Mouse (Mus musculus): ENCODE results near the gene Nudt16. TPM values are rescaled to one million over a fixed set of nuclear protein-coding genes. Genes with fewer than 3 reads are reported as not detected.

Gene Nudt16
- 3.7 and 4.1 TPM in 2 replicates for polyA plus RNA-seq (2012; rRNA removed)

DNA sequence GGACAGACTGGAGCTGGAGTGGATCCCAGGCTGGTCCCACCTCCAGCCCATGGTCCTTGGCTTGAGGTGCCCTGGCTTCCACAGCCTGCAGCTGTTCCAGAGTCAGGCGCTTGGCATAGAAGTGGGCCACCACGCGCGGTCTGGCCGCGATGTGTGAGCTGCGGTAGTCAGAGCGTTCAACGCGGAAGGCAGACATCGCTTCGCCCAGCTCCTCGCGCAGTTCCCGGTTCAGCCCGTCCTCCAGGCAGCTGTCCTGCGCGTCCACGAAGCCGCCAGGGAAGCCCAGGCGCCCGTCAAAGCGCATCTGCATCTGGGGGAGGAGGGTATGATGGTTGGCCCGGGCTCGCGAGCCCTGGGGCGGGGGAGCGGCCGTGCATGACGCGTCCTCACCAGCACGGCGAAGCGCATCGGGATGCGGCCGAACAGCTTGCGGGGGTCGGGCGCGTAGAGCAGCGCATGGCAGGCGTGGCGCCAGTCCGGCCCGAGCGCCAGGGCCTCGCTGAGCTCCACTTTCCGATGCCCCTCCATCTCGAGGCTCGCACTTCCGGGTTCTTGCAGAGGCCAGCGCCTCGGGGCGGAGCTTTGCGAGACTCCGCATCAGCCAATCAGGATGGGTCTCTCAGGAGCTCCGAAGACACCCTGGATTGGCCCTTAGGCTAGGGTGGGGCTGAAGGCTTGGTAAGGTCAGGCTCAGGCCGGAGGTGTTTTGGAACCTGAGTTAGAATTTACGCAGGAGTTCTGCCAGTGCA lies at the start of gene Nudt16:
Nudt16 (minus strand) TSS at position 572 of the 749 bp plus-strand sequence.

DNA sequence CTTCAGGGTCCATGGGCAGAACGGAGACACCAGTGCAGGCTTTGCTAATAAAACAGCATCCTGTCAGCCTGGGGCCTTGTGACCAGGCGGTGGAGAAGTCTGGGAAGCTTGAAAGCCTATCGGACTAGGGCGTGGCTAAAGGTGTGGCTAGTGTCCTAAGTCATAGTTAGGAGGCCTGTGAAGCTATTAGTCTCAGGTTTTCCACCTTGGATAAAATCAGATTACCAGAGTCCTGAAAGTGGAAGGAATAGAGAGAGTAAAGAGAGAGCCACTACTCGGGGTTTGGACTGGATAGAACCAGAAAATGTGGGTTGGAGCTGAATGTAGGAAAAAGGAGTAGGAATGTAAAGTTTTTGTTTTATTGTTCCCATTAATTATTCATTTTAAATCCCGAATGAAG lies 13.4 kb upstream of the Nudt16 start, which contains the start of gene 1700080E11Rik:
1700080E11Rik (minus strand) TSS at position 101 of the 400 bp plus-strand sequence.

Other genes with a start within 250 kb of the Nudt16 start
- gene Mrpl3, start 78.6 kb downstream of the Nudt16 start, polyA plus RNA-seq (2012; rRNA removed) = 15.6 and 19.3 TPM in 2 replicates
- not detected in 2 replicates for gene 1700080E11Rik, start 13.3 kb upstream of the Nudt16 start, polyA plus RNA-seq (2012; rRNA removed)

All from liver, embryonic 18 days (tissue).